Mouse (Mus musculus) frontal cortex, postnatal 10 days (tissue): ENCODE measurements around the gene Wdfy2.
"Not testable (repeated sequence)": the region's sequence is repeated elsewhere in the genome, so short reads cannot be mapped to it uniquely, and the experiment has no call there.

ENCODE experiments used
- DNase-seq, 2 experiments: peaks; one replicate each; pipeline ENCODE4 v3.0.0; 2022; ENCODE audit warnings: low spot score in 2 of 2, mixed read lengths in 1 of 2

The Wdfy2 gene

DNA sequence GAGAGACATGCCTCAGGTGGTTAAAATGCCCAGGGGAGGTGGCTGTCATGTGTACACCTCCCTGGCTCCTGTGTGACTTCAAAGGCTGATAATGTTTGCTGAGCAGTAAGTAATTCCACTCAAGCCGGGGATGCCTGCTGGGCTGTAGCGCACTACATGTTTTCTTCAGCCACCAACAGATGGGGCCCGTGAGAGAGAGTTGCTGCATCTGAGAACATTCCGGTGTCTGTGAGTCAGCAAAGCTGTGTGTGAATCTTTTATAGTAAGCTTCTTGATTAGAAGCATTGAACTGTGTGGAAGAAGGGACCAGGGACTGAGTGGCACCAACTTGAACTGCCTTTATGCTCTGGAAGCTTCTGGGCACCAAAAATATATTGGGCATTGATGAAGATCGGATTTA lies 42.0 kb downstream of the Wdfy2 start:
- DNase-seq = peak; percentile 68 to 77

DNA sequence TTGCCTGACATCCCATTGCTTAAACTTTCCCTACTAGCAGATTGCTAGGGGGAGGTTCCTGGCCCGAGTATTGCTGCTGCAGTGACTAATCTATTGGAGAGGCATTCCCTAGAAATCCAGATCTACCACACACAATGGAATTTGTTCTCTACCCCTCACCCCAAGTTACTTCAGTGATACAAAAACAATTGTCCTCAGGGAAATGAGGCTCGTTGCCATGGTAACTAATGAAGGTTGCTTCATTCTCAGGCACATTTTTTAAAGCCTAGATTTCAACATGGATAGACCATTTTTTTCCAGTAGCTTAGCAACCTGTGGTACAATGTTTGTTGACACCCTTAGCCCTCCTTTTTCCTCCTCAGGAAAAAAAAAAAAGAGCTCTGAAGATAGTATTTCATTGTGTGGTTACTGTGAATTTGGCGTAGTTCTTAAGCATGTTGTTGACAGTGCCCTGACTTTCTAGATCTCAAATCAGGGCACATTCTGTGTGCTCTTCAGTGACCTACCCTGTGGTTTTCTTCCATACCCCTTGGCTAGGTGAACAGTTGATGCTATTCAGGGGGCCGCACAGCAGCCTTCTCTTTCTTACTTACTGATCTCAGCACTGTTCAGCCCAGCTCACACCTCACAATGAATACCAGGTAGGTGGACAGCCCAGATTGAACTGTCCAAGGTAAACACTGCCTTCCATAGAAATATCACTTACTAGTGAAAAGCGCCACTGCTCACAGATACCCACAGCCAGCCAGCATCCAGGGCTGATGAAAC lies 42.8 kb downstream of the Wdfy2 start:
- DNase-seq = peak; percentile 36 to 38

DNA sequence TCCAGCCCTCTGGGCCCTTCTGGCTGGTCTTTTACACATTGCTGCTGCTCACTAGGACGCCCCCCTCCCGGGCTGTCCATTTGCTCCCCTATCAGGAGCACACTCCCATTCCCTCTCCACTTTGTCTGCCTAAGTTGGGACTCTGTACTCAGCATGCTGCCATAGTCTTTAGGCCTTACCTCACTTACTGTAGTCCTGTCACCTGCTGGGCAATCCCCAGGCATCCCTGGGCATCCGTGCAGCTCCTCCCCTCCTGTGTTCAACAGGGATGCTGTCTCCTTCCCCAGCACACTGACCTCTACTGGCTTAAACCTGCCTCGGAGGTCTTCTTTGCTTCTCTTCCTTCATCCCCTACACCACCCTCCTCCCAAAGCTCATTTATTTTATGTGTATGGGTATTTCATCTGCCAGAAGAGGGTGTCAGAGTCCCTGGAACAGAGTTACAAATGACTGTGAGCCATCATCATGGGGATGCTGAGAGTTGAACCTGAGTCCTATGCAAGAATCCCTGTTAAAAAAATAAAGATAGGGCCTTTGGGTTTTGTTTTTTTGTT lies 44.7 kb downstream of the Wdfy2 start:
- no peak for DNase-seq

DNA sequence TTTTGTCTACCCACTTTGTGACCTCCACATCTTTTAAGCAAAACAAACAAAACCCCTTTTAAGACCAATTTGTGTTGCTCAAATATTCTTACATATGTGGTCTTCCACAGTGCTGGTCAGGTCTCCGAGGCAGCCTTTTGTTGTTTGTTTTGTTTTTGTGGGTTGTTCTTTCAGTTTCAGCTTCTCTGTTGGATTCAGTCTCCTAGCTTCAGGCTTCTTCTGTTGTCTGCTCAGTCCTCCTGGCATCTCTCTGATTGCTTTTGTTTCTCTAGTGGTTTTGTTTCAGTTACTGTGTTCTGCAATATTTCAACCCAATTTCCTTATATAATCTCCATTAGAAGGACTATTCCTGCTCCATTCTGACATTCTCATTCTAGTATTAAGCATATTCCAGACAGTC lies 46.1 kb downstream of the Wdfy2 start:
- no peak for DNase-seq

GRCm38 (mm10) chr14:62884171-62884570 lies 46.7 kb downstream of the Wdfy2 start:
- no peak for DNase-seq

DNA sequence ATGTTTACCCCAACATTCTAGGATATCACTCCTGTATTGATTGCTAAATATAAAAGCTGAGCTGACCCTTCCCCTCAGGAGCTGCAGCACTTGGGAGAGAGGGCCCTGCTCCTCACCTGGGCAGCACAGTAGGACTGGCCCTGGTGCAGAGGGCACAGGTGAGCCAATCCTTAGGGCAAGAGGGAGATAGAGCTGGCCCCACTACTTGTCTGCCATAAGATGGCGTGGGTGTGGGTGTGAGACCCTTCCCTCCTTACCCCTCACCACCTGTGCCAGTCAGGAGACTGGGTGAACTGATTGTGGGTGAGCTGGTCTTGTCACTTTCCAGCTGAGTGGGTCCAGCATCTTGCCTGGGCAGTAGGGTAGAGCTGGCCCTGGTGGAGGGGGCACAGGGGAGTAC lies 47.2 kb downstream of the Wdfy2 start:
- no peak for DNase-seq

DNA sequence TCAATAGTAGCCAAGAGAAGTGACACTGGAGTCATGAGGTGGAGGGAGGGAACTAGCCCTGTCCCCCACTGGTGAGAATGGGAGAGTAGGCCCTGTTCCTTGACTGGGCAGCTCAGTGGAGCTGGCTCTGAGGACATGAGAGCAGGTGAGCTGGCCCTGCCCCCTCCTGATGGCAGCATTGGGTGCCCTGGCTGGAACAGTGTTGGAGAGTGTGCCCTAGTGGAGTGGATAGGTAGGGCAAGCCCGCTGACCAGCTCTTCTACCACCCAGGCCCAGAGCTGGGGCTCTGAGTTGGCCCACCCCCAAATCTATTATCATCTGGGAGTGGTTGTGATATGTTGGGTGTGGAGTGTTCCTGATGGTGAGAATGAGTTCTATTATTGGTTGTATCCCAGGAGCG lies 47.7 kb downstream of the Wdfy2 start:
- no peak for DNase-seq

GRCm38 (mm10) chr14:62891401-62891800 lies 53.9 kb downstream of the Wdfy2 start:
- DNase-seq = no peak

- DNase-seq = peak; percentile 39 to 48
Observed at GRCm38 (mm10) chr14:62892771-62893641, 55.5 kb downstream of the Wdfy2 start.

- not testable (repeated sequence) for DNase-seq
Observed at GRCm38 (mm10) chr14:62893642-62894180, 56.2 kb downstream of the Wdfy2 start.

- no peak for DNase-seq
Observed at GRCm38 (mm10) chr14:62894924-62895840, 57.7 kb downstream of the Wdfy2 start.

DNA sequence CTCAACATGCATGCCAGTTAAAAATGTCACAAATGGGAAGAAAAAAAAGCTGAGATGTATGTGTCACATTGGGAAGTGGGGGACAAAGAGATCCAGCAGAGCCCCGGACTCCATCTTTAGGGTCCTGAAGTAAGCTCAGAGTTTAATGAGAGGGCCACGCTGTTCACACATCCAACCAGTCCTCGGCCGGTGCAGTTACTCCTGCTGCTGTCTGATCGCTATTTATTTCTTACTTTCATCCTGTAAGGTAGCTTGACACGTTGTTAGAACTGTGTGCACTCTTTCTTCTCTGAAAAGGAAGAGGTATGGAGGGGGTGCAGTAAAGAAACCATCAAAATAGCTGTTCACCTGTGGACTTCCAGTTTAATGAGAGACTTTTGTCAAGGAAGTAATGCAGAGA lies 60.6 kb downstream of the Wdfy2 start:
- DNase-seq = no peak

DNA sequence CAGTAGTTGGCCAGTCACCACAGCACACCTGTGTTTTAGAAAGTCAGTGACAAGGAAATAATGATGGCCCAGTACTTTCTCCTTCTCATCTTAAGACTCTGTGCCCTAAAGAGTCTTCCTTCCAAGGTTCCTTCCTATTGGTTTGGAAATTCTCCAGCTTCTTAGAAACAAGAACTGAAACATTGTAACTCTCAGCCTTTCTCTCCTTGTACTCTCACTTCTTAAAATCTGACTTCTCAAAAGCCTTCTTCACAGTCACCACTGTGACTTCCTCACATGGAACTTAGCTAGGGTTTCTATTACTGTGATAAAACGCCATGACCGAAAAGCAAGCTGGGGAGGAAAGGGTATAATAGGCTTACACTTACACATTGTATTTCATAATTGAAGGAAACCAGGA lies 70.4 kb downstream of the Wdfy2 start:
- DNase-seq = no peak

- no peak for DNase-seq
Observed at GRCm38 (mm10) chr14:62908550-62908949, 71.1 kb downstream of the Wdfy2 start.

DNA sequence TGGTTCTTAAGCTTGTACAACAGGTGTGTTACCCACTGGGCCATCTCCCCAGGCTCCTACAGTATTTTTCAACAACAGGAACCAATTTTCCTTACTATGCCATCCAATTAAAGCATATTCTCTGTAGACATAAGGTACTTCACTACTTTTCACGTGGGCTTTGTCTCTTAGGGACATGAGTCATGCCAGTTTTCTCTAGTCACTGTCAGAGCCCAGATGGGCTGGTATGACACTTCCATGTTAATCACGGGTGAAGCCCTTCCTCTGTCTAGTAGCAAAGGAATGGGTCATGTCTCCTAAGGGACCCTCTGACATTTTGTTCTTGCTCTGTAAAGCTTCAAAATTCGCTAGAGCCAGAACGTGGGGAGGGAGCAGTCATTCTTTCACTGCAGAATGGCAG lies 73.4 kb downstream of the Wdfy2 start:
- DNase-seq = no peak

DNA sequence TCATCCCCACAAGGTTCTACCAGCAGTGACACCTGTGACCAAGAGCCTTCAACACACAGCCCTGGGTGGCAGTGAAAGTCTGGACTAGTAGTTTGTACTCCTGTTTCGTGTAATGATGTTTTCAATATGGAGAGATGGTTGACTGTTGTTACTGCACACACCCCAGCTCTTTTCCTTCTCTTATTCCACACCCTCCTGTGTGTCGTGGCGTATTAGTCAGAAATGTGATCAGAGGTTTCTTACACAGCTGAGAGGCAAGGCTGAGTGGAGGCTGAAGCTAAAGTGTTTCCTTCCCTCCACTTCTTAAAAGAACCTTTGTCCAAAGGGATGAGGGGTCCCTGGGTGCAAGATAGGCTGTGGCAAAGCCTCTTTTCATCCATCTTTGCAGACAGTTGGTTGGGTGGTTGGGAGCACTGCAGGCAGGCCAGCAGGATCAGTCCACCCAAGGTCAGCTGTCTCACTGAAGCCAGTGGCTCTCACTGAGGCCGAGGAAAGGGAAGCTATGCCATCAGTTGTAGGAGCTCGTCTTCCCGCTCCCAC lies 77.7 kb downstream of the Wdfy2 start:
- no peak for DNase-seq

DNA sequence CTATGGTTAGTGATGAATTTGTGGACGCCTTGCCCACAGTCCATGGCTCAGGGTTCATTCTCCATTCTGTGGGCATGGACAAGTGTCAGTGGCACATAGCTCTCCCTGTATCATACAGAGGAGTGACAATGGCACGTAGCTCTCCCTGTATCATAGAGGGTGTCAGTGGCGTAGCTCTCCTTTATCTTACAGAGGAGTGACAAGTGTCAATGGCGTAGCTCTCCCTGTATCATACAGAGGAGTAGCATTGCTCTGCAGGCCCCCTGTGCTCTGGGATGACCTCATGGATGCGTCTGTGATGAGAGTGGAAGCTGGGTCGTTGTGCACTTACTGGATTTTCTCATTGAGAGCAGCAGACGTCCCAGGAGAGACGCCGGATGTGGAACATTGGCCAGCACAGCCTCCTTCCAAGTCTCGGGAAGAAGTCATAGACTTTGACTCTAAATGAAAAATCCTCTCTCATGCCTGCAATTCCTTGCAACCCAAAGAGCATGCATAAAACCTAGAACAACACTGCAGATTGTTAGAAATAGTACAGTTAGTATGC lies 79.1 kb downstream of the Wdfy2 start:
- DNase-seq = no peak

GRCm38 (mm10) chr14:62921401-62921800 lies 83.9 kb downstream of the Wdfy2 start:
- no peak for DNase-seq

DNA sequence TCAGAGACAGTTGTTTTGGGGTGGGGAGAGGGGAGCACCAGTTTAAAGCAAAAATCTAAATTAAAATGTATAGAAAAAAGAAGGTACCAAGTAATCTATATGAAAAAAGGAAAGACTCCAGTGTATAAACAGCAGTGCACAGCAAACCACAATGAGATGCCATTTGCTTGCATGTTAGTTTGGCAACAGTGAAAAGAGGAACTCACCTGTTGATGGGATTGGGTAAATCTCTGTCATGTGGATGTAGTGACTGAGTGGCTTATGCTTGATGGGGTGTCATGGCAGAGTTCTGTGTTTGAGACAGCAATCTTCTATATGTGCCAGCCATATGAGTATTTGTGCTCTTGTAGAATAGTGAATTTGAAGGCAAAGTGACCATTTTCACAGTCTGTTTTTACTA lies 85.2 kb downstream of the Wdfy2 start:
- no peak for DNase-seq

DNA sequence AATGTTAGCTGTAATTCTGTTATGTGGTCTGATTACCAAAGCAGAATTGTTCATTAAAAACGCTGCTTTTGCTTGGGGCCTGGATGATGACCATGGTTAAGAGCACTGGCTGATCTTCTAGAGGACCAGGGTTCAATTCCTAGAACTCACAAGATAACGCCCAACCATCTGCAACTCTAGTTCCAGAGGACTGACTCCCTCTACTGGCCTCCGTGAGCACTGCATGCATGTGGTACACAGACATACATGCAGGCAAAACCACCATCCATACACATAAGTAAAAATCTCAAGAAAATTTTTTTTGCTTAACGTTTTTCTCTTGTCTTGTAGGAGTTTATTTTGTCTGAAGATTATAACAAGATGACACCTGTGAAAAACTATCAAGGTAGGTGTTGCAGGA lies 87.3 kb downstream of the Wdfy2 start:
- DNase-seq = no peak

- no peak for DNase-seq
Observed at GRCm38 (mm10) chr14:62928101-62928541, 90.6 kb downstream of the Wdfy2 start.
